Mouse (Mus musculus): Measurements from ENCODE around the gene Armh2. TPM values are rescaled to one million over a fixed set of nuclear protein-coding genes. Genes with fewer than 3 reads are reported as not detected.

Gene Armh2
- polyA plus RNA-seq (2015; fragmentation: Nextera tagmentation; extraction: Ambion mirVana) = not detected in 2 replicates

DNA sequence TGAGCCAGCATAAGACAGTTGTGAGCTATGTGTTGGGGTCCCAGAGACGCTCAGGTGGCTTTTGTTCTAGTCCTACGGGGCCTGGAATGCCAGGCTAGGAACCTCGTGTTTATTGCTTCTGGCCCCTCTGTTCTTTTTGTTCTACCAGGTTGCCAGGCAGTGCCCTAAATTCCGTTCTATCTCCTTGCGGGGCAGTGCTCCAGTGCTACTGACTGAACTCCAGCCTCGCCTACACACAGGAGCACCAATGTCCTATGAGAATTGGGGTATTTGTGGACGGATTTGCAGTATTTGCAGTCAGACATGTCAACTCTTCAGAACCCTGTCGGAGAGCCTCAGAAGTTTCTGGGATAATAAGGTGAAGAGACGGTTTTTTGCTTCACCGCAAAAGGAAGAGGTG is at the start of gene Armh2:
TSS of gene Armh2 (plus strand) at position 205 of the 400 bp plus-strand sequence.
- Histone ChIP-seq H3K27ac (no peak within 1 kb of the TSS), H3K36me3 (no peaks in the 10 kb centered on the region), H3K4me1 (replicated peaks) (no peaks in the 10 kb centered on the region), H3K27me3 (replicated peaks) (no peaks in the 10 kb centered on the region), H3K9me3 (no peaks in the 10 kb centered on the region), H3K4me2 (replicated peaks) (no peak within 1 kb of the TSS), H3K4me3 (replicated peaks) (no peak within 1 kb of the TSS), H3K9ac (no peak within 1 kb of the TSS)
- WGBS = 85% methylated on average over 10 of the region's 10 CpGs
- ATAC-seq = no peak

DNA sequence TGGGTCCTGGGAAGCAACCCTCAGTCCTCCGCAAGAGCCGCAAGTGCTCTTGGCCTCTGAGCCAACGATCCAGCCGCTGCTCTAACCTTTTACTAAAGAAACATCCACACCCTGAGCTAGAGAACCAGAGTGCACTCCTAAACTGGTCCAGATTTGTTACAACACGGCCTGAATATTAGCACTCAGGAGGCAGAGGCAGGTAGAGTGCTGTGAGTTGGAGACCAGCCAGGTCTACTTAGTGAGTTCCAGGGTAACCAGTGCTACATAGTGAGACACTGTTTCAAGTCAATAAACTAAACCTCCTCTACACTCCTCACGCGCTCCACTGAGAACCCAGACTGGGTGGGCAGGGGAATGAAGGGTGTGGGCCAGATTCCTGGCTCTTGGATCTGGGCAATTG is 47.7 kb upstream of the Armh2 start:
- Histone ChIP-seq H3K9ac (no peak overlapping the region), H3K4me3 (replicated peaks) (no peak overlapping the region), H3K4me2 (replicated peaks) (no peak overlapping the region), H3K36me3 (no peaks in the 10 kb centered on the region), H3K4me1 (replicated peaks) (no peaks in the 10 kb centered on the region), H3K27ac (no peak overlapping the region), H3K27me3 (replicated peaks) (no peaks in the 10 kb centered on the region), H3K9me3 (no peaks in the 10 kb centered on the region)
- 90% methylated on average over 7 of the region's 7 CpGs for WGBS
- ATAC-seq = no peak

- Histone ChIP-seq H3K27me3 (replicated peaks) (no peaks in the 10 kb centered on the region), H3K9me3 (no peaks in the 10 kb centered on the region)
- 89% methylated on average over 4 of the region's 4 CpGs for WGBS
Measured at GRCm38 (mm10) chr13:24698746-24699145, 42.3 kb upstream of the Armh2 start.

GRCm38 (mm10) chr13:24702128-24702527 is 38.9 kb upstream of the Armh2 start:
- Histone ChIP-seq H3K9ac (no peak overlapping the region), H3K9me3 (no peaks in the 10 kb centered on the region), H3K27ac (no peak overlapping the region), H3K27me3 (replicated peaks) (no peaks in the 10 kb centered on the region), H3K36me3 (no peaks in the 10 kb centered on the region), H3K4me3 (replicated peaks) (no peak overlapping the region), H3K4me2 (replicated peaks) (no peak overlapping the region), H3K4me1 (replicated peaks) (no peaks in the 10 kb centered on the region)
- 75% methylated on average over 5 of the region's 5 CpGs for WGBS
- ATAC-seq = no peak

More at GRCm38 (mm10) chr13:24698746-24699145, 42.3 kb upstream of the Armh2 start:
- Histone ChIP-seq H3K4me3 (replicated peaks) (no peak overlapping the region), H3K27ac (no peak overlapping the region), H3K4me1 (replicated peaks) (no peaks in the 10 kb centered on the region), H3K36me3 (no peaks in the 10 kb centered on the region), H3K4me2 (replicated peaks) (no peak overlapping the region), H3K9ac (no peak overlapping the region)
- no peak for ATAC-seq

DNA sequence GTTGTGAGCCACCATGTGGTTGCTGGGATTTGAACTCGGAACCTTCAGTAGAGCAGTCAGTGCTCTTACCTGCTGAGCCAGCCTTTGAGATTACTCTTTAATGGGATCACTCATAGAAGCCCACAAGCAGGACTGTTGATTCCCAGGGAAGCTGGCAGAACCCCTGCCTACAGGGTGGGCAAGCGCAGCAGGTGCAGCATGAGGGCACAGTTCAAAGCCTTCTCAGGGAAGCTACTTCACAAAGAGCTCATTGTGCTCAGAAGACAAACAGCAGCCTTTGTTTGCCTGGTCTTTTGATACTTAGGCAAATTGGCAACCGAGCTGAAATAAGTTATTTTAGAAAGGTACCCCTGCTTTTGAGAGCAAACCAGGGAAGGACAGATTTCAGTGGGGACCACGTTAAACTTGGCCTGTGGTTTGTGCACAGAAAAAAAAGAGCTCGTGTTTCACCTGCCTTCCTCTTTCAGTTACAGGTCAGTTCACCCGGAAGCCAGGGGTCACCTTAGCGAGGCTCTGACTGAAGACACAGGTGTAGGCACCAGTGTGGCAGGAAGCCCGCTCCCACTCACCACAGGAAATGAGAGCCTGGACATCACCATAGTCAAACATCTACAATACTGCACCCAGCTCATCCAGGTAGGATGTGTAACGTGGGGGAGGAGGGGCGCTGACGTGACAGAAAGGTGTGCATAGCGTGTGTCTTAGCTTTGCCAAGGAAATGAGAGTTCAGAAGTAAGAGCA is 31.2 kb upstream of the Armh2 start:
- Histone ChIP-seq H3K36me3 (no peaks in the 10 kb centered on the region), H3K9me3 (no peaks in the 10 kb centered on the region), H3K4me2 (replicated peaks) (no peak overlapping the region), H3K4me3 (replicated peaks) (no peak overlapping the region), H3K27me3 (replicated peaks) (no peaks in the 10 kb centered on the region), H3K4me1 (replicated peaks) (peaks cover 11% of the 10 kb centered on the region), H3K27ac (0 out of 2 replicates have a peak overlapping the region, but pooled peaks have one; percentile 2), H3K9ac (no peak overlapping the region)
- peak; percentile 65; the same call in 1 of the 2 replicates for ATAC-seq
- WGBS = 65% methylated on average over 12 of the region's 12 CpGs

- Histone ChIP-seq H3K36me3 (no peaks in the 10 kb centered on the region), H3K27ac (peak overlapping the region; percentile 44; the same call in 1 of the 2 replicates), H3K4me1 (replicated peaks) (peaks cover 11% of the 10 kb centered on the region), H3K4me2 (replicated peaks) (no peak overlapping the region), H3K4me3 (replicated peaks) (no peak overlapping the region), H3K9ac (no peak overlapping the region), H3K27me3 (replicated peaks) (no peaks in the 10 kb centered on the region), H3K9me3 (no peaks in the 10 kb centered on the region)
- 61% methylated on average over 7 of the region's 7 CpGs for WGBS
- ATAC-seq = no peak
Measured at GRCm38 (mm10) chr13:24710968-24711367, 30.1 kb upstream of the Armh2 start.

- no peak overlapping the region for H3K27ac ChIP-seq
Measured at GRCm38 (mm10) chr13:24712581-24713130, 28.4 kb upstream of the Armh2 start.

DNA sequence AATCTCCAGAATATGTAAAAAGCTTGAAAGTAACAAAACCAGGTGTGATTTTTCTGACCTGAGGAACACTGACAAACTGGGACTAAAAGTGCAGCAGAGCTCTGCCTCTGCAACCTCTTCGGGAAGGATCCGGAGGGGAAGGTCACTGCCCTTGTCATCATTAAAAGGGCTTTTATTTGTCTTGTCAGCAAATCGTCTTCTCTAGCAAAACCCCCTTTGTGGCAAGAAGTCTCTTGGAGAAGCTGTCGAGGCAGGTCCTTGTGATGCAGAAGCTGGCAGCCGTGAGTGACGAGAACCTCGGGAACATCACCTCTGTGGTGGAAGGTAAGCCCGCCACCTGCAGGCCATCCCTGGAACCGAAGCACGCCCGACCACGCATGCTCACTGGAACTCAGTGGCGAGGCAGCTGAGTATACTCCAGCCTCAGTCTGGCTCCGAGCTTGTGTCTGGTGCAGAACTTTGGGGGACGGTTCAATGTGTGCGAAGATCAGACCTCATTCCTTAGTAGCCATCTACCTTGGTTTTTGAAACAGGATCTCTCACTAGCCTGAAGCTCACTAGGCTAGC is 27.5 kb upstream of the Armh2 start:
- Histone ChIP-seq H3K27me3 (replicated peaks) (no peaks in the 10 kb centered on the region), H3K36me3 (no peaks in the 10 kb centered on the region), H3K4me2 (replicated peaks) (peak overlapping the region; percentile 51), H3K4me3 (replicated peaks) (0 out of 2 replicates have a peak overlapping the region, but pooled peaks have one; percentile 7), H3K9me3 (no peaks in the 10 kb centered on the region), H3K27ac (no peak overlapping the region), H3K9ac (no peak overlapping the region; the same call in 1 of the 2 replicates), H3K4me1 (replicated peaks) (peaks cover 11% of the 10 kb centered on the region)
- 6% methylated on average over 16 of the region's 16 CpGs for WGBS
- ATAC-seq = peak; percentile 71

More at GRCm38 (mm10) chr13:24712581-24713130, 28.4 kb upstream of the Armh2 start:
- H3K4me2 ChIP-seq (replicated peaks) = no peak overlapping the region
- H3K27me3 ChIP-seq (replicated peaks) = no peaks in the 10 kb centered on the region
- H3K4me1 ChIP-seq (replicated peaks) = peaks cover 11% of the 10 kb centered on the region
- H3K9me3 ChIP-seq = no peaks in the 10 kb centered on the region
- no peaks in the 10 kb centered on the region for H3K36me3 ChIP-seq
- H3K4me3 ChIP-seq (replicated peaks) = no peak overlapping the region
- ATAC-seq = no peak
- WGBS = 69% methylated on average over 7 of the region's 7 CpGs
- no peak overlapping the region for H3K9ac ChIP-seq

DNA sequence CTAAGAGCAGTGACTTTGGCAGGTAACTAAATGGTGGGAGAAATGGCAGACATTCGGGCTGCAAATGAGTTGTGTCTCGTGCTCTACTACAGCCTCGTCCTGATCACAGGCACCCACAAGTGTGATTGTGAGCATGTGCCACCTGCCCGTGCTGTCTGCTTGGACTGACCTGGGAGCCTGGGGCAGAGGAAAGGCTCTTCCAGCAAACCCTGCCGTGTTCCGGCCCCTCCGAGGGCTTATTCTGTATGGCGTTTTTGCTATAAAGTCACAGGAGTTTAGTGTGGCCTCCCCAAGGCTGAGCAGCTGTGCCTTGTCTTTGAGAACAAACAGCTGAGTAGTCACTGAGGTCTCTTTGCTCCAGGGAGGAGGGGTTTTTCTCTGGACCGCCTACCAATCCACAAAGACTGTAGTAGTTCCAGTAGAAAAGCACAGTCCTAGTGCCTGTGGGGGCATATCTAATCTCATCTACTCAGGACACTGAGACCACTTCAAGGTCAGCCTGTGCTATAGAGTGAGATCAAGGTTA is 26.6 kb upstream of the Armh2 start:
- ATAC-seq = no peak
- Histone ChIP-seq H3K4me2 (replicated peaks) (no peak overlapping the region), H3K9ac (no peak overlapping the region), H3K36me3 (no peaks in the 10 kb centered on the region), H3K27me3 (replicated peaks) (no peaks in the 10 kb centered on the region), H3K4me3 (replicated peaks) (no peak overlapping the region), H3K27ac (no peak overlapping the region), H3K9me3 (no peaks in the 10 kb centered on the region), H3K4me1 (replicated peaks) (peaks cover 11% of the 10 kb centered on the region)
- 62% methylated on average over 9 of the region's 9 CpGs for WGBS

- Histone ChIP-seq H3K4me3 (replicated peaks) (no peak overlapping the region), H3K36me3 (no peaks in the 10 kb centered on the region), H3K27me3 (replicated peaks) (no peaks in the 10 kb centered on the region), H3K4me2 (replicated peaks) (no peak overlapping the region), H3K27ac (no peak overlapping the region), H3K4me1 (replicated peaks) (peaks cover 11% of the 10 kb centered on the region), H3K9ac (no peak overlapping the region), H3K9me3 (no peaks in the 10 kb centered on the region)
- no peak for ATAC-seq
- 82% methylated on average over 5 of the region's 5 CpGs for WGBS
Measured at GRCm38 (mm10) chr13:24715601-24716000, 25.4 kb upstream of the Armh2 start.

GRCm38 (mm10) chr13:24716441-24716840 is 24.6 kb upstream of the Armh2 start:
- Histone ChIP-seq H3K4me3 (replicated peaks) (no peak overlapping the region), H3K9ac (no peak overlapping the region), H3K27ac (no peak overlapping the region), H3K4me1 (replicated peaks) (peaks cover 11% of the 10 kb centered on the region), H3K36me3 (no peaks in the 10 kb centered on the region), H3K27me3 (replicated peaks) (no peaks in the 10 kb centered on the region), H3K4me2 (replicated peaks) (no peak overlapping the region), H3K9me3 (no peaks in the 10 kb centered on the region)
- WGBS = 50% methylated on average over 9 of the region's 9 CpGs
- ATAC-seq = peak; percentile 46

DNA sequence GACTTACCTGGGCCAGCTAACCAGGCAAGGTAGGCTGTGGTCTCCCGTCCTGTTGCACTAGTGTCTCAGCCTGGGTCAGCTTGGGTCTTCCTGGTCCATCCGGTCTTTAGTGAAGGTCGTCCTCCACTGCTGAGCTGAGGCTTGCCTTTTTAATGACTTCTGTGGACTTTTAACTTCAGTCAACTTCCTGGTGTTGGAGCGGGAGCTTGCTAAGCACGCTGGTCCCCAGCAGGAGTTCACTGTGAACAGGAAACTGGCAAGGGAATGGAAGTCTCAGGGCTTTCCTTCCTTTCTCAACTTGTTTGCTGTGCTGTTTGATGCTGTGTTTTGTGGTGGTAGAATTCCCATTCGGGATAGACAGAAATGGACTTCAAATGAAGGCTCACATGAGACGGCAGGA is 23.4 kb upstream of the Armh2 start:
- H3K4me1 ChIP-seq (replicated peaks) = peaks cover 11% of the 10 kb centered on the region
- H3K4me2 ChIP-seq (replicated peaks) = no peak overlapping the region
- H3K27me3 ChIP-seq (replicated peaks) = no peaks in the 10 kb centered on the region
- no peaks in the 10 kb centered on the region for H3K36me3 ChIP-seq
- H3K9ac ChIP-seq = no peak overlapping the region
- H3K9me3 ChIP-seq = no peaks in the 10 kb centered on the region
- 56% methylated on average over 7 of the region's 7 CpGs for WGBS
- no peak overlapping the region for H3K4me3 ChIP-seq (replicated peaks)
- peak; percentile 27; the same call in 1 of the 2 replicates for ATAC-seq
- 0 out of 2 replicates have a peak overlapping the region, but pooled peaks have one; percentile 2 for H3K27ac ChIP-seq
